Comparison of ENCODE assay signal across 8 mouse cellular contexts in the genomic region with DNA sequence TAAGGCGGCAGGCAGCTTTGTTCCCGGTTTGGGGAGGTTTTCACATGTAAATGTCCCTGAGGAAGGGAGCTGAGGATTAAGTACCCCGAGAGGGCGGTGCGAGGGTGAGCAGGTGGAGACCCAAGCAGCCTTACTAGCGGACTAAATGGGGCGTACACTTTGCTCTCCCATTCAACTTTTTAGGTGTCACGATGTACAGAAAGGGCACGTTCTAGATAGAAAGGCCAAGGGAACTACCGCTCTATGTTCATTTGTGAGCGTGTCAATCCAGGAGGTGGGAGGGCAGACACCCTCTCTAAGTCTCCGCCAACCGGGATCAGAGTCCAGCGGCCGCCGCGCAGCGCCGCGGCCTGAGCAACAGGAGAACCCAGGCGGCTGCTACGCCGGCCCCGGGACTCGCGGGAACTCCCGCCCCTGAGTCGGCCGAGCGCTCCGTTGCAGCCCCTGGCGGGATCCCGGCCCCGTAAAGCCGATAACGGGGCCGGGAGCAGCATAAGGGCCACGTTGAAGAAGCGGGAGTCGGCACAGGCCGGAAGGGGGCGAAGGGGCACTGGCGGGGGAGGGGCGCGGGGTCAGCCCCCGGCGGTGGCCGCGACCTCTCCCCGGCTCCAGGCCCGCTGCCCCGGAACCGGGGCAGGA. TPM values are rescaled to one million over a fixed set of nuclear protein-coding genes. Genes with fewer than 3 reads are reported as not detected.
A peak's percentile ranks its signal among the peaks of the same experiment; 100 is the strongest.
DNase-seq lines count a peak whose midpoint lies in the region; ATAC-seq and TF ChIP-seq lines count a peak whose summit lies in the region.

No protein-coding gene starts in this region.

- no peaks in the 10 kb centered on the region for H3K36me3 ChIP-seq in forebrain, embryonic 16.5 days (ENCODE audit: control insufficient read depth, insufficient read depth)
- H3K36me3 ChIP-seq in liver, embryonic 14.5 days (replicated peaks; ENCODE audit: control insufficient read depth, insufficient read depth, low read depth) = no peaks in the 10 kb centered on the region

- H3K4me3 ChIP-seq in forebrain, embryonic 16.5 days (replicated peaks; ENCODE audit: low read length) = peak overlapping the region; percentile 100
- peak overlapping the region; percentile 79 to 100 for H3K4me3 ChIP-seq in liver, embryonic 14.5 days (ENCODE audit: insufficient read depth in 1 of 2, low read depth in 2 of 2, low read length in 2 of 2)

- under 1% methylated on average over 52 of the region's 53 CpGs for WGBS in forebrain, embryonic 16.5 days
- WGBS in liver, embryonic 14.5 days (ENCODE audit: insufficient replicate concordance) = under 1% methylated on average over 53 of the region's 53 CpGs

- TF ChIP-seq CTCF in liver, embryonic 14.5 days (IDR thresholded peaks at IDR 0.05; ENCODE audit: low read depth) = no peak

- peak; percentile 41 for DNase-seq in urinary bladder, postnatal 14 days (ENCODE audit: low spot score)
- DNase-seq in urinary bladder, postnatal 10 days (ENCODE audit: low spot score) = no peak
- DNase-seq in cerebellum, adult 18-20 months = peak; percentile 44 to 54
- no peak for DNase-seq in liver, embryonic 14.5 days (ENCODE audit: low read depth in 3 of 3, low spot score in 3 of 3)
- peak; percentile 13 to 17 for DNase-seq in natural killer cell, adult 2 months (ENCODE audit: low spot score in 2 of 2)
- peak; percentile 28 for DNase-seq in thymus, postnatal 0 days (ENCODE audit: low spot score)

- TF ChIP-seq EP300 in liver, embryonic 14.5 days (IDR thresholded peaks at IDR 0.05; ENCODE audit: low read depth) = no peak

- peak overlapping the region; percentile 95 for H3K4me2 ChIP-seq in forebrain, embryonic 16.5 days (ENCODE audit: low read length)
- H3K4me2 ChIP-seq in liver, embryonic 14.5 days (ENCODE audit: low read depth) = peak overlapping the region; percentile 87

- H3K27ac ChIP-seq in forebrain, embryonic 16.5 days (ENCODE audit: low read length) = peak overlapping the region; percentile 90
- peak overlapping the region; percentile 87 for H3K27ac ChIP-seq in liver, embryonic 14.5 days

- peak overlapping the region; percentile 89 for H3K9ac ChIP-seq in forebrain, embryonic 16.5 days (replicated peaks; ENCODE audit: low read depth, low read length)
- H3K9ac ChIP-seq in liver, embryonic 14.5 days (replicated peaks) = peak overlapping the region; percentile 99

- H3K4me1 ChIP-seq in forebrain, embryonic 16.5 days (replicated peaks; ENCODE audit: control insufficient read depth, insufficient read depth, low read length) = peaks cover 33% of the 10 kb centered on the region
- H3K4me1 ChIP-seq in liver, embryonic 14.5 days (replicated peaks; ENCODE audit: control insufficient read depth in 2 of 2, insufficient read depth in 2 of 2, low read length in 1 of 2) = peaks cover 34 to 43% of the 10 kb centered on the region in 2 experiments

- H3K27me3 ChIP-seq in forebrain, embryonic 16.5 days (replicated peaks; ENCODE audit: control insufficient read depth, insufficient read depth, low read length) = no peaks in the 10 kb centered on the region
- H3K27me3 ChIP-seq in liver, embryonic 14.5 days (ENCODE audit: control insufficient read depth, insufficient read depth, low read length) = no peaks in the 10 kb centered on the region

- ATAC-seq in forebrain, embryonic 16.5 days = peak; percentile 2; the same call in 1 of the 2 replicates
- ATAC-seq in inflammation-experienced regulatory T-cells, adult 6 months = peak; percentile 6
- peak; percentile 27 for ATAC-seq in liver, embryonic 14.5 days (ENCODE audit: insufficient read depth)

- no peaks in the 10 kb centered on the region for H3K9me3 ChIP-seq in forebrain, embryonic 16.5 days (ENCODE audit: control insufficient read depth, low read length)
- no peaks in the 10 kb centered on the region for H3K9me3 ChIP-seq in liver, embryonic 14.5 days (ENCODE audit: control insufficient read depth, low read length)

RNA-seq across cellular contexts. Expression of a gene that starts 0.9 kb away (rescaled TPM):
- 24.7 and 25.6 TPM in 2 replicates for polyA plus RNA-seq in forebrain, embryonic 16.5 days (2015; fragmentation: Nextera tagmentation; extraction: Ambion mirVana)
- 10 to 100 TPM in 1 of 3 experiments, 1 to 10 TPM in 2; 7.7 to 13.8 (median 9.6) TPM for polyA plus RNA-seq in inflammation-experienced regulatory T-cells, adult 6 months (2017; shearing (Covaris generic))
- 21.8 and 23.5 TPM in 2 replicates for polyA plus RNA-seq in liver, embryonic 14.5 days (2012; rRNA removed)
- 9.0 and 10.1 TPM in 2 replicates for polyA plus RNA-seq in liver, embryonic 14.5 days (2014; fragmentation: Nextera tagmentation; extraction: Ambion mirVana)
- 20.6 and 22.1 TPM in 2 replicates for polyA plus RNA-seq in thymus, postnatal 0 days (2015; fragmentation: Nextera tagmentation; extraction: Ambion mirVana)

Comparison
In these comparisons a context has a peak if more than half of its experiments do, and no peak if none do; other contexts are left out.
1. DNase-seq: peak in urinary bladder, postnatal 14 days (single experiment), cerebellum, adult 18-20 months (2 of 2), natural killer cell, adult 2 months (2 of 2) and thymus, postnatal 0 days (single experiment); none in urinary bladder, postnatal 10 days (single experiment) and liver, embryonic 14.5 days (0 of 3).
2. Peak in every context shown above with its lines, with median percentiles within 50 percentile points of each other: ATAC-seq.